Mouse (Mus musculus) left cerebral cortex, postnatal 10 days (tissue): Measurements from ENCODE around the gene Rfxap. TPM values are rescaled to one million over a fixed set of nuclear protein-coding genes. Genes with fewer than 3 reads are reported as not detected.
"Not testable (repeated sequence)": the region's sequence is repeated elsewhere in the genome, so short reads cannot be mapped to it uniquely, and the experiment has no call there.

Experiments
- DNase-seq, 2 experiments: peaks; one replicate each; pipeline ENCODE4 v3.0.0; 2021 to 2022; ENCODE audit warnings: low spot score in 2 of 2, mixed read lengths in 1 of 2; ENCODE audit errors: extremely low spot score in 1 of 2
- intact Hi-C: fragments of 180-260 bp; cut with DNase I; formaldehyde crosslinking; loops from one replicate; pipeline ENCODE4 v1.15.1; 2025
- total RNA-seq, 2 experiments: library from RNA; stranded (reverse); gene quantifications; 2 replicates each; pipeline ENCODE4 v1.2.3; 2021

The Rfxap gene
- total RNA-seq, 2 experiments from 2014 or later = 56.6 to 57.7 TPM

GRCm38 (mm10) chr3:54773613-54774012, 34.0 kb downstream of the Rfxap start:
- no peak for DNase-seq
- intact Hi-C loops = no loop called here

DNA sequence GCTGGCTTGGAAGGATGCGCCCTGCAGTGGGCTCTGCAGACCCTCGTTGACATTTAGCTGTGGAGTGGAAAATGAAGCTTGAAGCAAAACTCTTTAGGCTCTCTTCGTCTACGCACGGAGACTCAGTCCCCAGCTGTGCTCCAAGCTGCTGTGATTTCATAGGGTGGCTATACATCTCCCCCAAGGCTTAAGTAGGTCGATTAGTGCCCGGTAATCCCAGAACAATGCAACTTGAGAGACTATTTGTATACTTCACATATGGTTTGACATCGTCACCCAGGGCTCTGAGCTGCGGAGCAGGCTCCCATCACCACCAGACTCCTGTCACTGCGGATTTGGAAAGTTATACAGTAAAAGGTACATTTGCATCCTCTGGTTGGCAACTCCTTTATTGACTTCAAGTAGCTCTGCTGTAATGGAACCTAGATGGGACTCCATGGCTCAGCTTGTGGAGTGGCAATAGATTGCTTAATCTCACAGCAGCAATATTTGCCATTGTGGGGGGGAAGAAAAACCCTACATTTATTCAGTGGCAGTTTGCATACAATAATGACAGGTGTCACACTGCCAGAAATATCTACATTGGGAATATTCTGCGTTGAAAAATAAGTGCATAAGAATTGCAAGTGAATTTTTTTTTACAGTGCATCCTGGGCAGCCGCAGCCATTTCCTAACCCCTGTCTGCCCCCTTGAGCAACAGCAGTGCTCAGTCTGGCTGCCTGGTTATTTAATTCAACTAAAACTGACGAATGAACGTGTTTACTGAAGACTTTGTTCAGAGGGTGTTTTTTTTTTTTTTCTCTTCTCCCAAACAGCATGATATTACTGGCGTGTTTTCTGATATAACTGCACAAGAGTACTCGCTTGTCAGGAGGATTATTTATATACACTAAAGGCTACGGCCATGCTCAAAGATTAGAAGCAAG, 38.0 kb downstream of the Rfxap start:
- intact Hi-C loops = no loop called here
- no peak for DNase-seq

DNA sequence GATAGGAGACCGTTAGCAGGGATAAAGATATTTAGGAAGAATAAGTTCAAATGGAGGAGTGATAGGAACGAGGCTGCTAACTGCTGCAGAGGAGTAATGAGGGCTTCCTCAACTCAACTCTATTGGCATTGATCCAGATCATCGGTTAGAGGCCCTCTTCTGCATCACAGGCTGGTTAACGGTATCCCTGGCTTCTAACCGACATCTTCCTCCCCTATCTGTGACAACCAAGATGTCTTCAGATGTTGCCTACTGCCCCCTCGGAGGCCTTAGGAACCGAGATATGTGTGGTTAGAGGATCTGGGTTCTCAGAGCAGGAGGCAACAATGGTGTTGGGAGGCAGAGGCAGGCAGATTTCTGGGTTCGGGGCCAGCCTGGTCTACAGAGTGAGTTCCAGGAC, 39.0 kb downstream of the Rfxap start:
- DNase-seq = no peak
- intact Hi-C loops = no loop called here

DNA sequence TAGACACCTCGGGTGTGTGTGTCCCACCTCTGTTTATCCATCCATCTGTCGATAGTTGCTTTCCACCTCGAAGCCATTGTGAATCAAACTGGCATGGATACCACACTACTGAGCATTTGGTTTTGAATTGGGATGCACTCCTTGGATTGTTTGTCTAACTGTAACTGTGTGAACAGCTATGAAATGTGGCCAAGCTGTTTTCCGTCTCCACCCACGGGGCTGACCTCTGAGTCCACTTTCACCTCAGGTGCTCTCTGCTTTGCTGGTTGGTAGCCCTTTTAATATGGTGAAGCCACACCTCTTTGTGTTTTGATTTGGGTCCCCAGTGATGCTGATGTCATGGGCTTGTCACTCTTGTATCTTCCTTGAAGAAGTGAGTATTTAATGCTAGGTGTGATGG, 40.8 kb downstream of the Rfxap start:
- intact Hi-C loops = no loop called here
- DNase-seq = no peak

GRCm38 (mm10) chr3:54766034-54766433, 41.6 kb downstream of the Rfxap start:
- intact Hi-C loops = no loop called here
- no peak for DNase-seq

DNA sequence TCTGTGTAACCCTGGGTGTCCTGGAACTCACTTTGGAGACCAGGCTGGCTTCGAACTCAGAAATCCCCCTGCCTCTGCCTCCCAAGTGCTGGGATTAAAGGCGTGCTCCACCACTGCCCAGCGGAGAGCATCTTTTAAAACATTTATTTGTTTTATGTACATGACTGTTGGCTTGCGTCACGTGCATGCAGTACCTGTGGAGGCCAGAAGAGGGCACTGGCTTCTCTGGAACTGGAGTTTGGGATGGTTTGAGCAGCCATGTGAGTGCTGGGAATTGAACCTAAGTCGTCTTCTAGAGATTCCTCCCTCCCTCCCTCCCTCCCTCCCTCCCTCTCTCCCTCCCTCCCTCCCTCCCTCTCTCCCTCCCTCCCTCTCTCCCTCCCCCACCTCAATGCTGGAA, 42.1 kb downstream of the Rfxap start:
- intact Hi-C loops, DNase-seq: not testable (repeated sequence)

- intact Hi-C loops = no loop called here
- DNase-seq = peak in 1 of 2 experiments; percentile 50
These were observed 43.2 kb downstream of the Rfxap start for GRCm38 (mm10) chr3:54764418-54764817.

DNA sequence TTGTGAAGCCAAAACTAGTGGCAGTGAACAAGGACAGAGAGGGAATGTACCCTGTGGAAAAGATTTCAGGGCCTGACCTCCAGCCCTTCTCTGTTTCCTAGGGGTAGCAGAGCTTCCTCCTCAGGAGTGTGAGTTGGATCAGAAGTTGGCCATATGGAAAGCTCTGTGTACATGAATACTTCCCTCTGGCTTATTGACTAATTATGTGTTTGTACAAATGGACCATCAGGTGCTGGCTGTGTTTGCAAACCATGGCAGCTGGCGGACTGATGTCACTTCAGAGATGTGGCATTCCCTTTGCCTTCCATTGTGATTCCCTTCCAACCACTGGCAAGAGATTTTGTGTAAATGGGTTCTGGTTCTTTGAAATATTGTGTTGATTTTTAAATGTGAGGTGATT, 46.3 kb downstream of the Rfxap start:
- intact Hi-C loops = no loop called here
- DNase-seq = no peak

- intact Hi-C loops = no loop called here
- DNase-seq = no peak
These were observed 47.1 kb downstream of the Rfxap start for GRCm38 (mm10) chr3:54760321-54761115.

DNA sequence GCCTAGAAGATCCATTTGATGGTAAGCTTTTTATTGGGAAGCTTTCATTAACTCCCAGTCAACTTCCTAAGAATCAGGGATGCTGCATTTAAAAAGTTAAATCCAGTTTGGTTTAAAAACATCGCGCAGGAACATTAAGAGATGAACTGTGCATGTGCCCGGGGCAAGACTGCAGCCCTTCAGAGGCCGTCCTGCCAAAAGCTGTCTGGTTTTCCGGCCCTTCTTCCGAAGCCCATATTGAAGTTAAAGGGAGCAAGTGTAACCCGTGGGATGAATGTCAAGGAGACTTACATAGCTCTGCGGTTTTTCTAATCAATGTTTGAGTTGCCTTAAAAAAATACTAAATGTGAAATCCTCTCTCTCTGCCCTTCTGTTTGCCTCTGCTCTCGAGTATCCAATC, 48.4 kb downstream of the Rfxap start:
- intact Hi-C loops = loop anchor here (5.0 kb wide), 1 partner anchor 33 kb away; no protein-coding TSS in a partner anchor
- no peak for DNase-seq

DNA sequence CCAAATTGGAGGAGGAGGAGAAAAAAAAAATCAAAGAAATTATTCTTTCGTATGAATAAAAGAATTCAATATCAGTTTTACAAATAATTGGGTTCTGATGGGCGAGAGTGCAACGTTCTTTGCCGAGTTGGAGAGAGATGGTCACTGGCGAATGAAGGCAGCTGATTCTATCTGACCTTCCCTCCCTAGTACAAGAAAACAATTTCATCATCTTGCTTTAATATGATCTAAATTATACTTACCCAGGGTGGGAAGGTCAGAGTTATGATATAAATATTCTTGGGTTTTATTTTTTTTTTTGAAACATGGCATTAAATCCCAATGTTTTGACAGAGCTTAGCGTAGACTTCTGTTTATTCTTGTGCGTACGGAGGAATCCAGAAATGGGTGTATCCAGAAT, 50.1 kb downstream of the Rfxap start:
- no peak for DNase-seq
- intact Hi-C loops = loop anchor here (5.0 kb wide), 1 partner anchor 35 kb away; no protein-coding TSS in a partner anchor

DNA sequence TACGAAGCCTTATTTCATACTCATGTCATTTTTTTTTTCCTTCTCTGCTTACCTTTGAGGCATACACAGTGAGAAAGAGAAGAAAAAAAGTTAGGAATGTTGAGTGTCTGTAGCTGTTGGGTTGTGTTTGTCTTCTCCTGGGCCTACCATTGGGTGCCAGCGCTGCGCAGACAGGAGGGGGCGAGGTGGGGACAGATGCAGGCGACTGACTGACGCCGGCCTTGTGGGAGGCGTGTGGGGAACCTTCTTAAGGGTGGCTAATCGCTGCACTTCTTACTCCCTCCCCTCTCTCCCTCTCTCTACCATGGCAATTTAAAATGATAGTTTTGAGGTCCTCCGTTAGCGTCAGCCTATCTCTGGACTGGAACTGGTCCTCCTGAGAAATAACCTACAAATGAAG, 51.5 kb downstream of the Rfxap start:
- intact Hi-C loops = loop anchor here (5.0 kb wide), 1 partner anchor 36 kb away; no protein-coding TSS in a partner anchor
- DNase-seq = peak in 1 of 2 experiments; percentile 44

- intact Hi-C loops = loop anchor here (5.0 kb wide), 1 partner anchor 37 kb away; no protein-coding TSS in a partner anchor
- DNase-seq = peak; percentile 33 to 76
These were observed 52.2 kb downstream of the Rfxap start, which contains the start of gene Smad9 for GRCm38 (mm10) chr3:54755145-54756041. Gene Smad9 (plus strand): TSS chr3:54755582.

- no peak for DNase-seq
- intact Hi-C loops = no loop called here
These were observed 54.2 kb downstream of the Rfxap start for GRCm38 (mm10) chr3:54753411-54753810.

Other genes starting within 250 kb of the Rfxap start
- gene Supt20, start 115.0 kb downstream of the Rfxap start, total RNA-seq = 10 to 100 TPM; 45.7 to 54.1 TPM
- not detected for gene Gm21958, start 93.4 kb downstream of the Rfxap start, total RNA-seq
- gene Exosc8, start 72.4 kb downstream of the Rfxap start, total RNA-seq = 10 to 100 TPM; 34.9 to 36.3 TPM
- gene Alg5, start 72.3 kb downstream of the Rfxap start, total RNA-seq = 10 to 100 TPM; 24.3 to 25.6 TPM
- 1 to 10 TPM; 4.8 to 5.1 TPM for gene Smad9, start 52.2 kb downstream of the Rfxap start, total RNA-seq
- 10 to 100 TPM; 32.1 to 36.4 TPM for gene Sertm1, start 108.1 kb upstream of the Rfxap start, total RNA-seq
- 1 to 10 TPM; 1.9 to 2.4 TPM for gene Ccna1, start 247.7 kb upstream of the Rfxap start, total RNA-seq